Mouse (Mus musculus): Measurements from ENCODE around the gene Evi2a. TPM values are rescaled to one million over a fixed set of nuclear protein-coding genes. Genes with fewer than 3 reads are reported as not detected.
A peak's percentile ranks its signal among the peaks of the same experiment; 100 is the strongest.

Evi2a gene
- polyA plus RNA-seq, 1 experiment: 10.7 TPM

DNA sequence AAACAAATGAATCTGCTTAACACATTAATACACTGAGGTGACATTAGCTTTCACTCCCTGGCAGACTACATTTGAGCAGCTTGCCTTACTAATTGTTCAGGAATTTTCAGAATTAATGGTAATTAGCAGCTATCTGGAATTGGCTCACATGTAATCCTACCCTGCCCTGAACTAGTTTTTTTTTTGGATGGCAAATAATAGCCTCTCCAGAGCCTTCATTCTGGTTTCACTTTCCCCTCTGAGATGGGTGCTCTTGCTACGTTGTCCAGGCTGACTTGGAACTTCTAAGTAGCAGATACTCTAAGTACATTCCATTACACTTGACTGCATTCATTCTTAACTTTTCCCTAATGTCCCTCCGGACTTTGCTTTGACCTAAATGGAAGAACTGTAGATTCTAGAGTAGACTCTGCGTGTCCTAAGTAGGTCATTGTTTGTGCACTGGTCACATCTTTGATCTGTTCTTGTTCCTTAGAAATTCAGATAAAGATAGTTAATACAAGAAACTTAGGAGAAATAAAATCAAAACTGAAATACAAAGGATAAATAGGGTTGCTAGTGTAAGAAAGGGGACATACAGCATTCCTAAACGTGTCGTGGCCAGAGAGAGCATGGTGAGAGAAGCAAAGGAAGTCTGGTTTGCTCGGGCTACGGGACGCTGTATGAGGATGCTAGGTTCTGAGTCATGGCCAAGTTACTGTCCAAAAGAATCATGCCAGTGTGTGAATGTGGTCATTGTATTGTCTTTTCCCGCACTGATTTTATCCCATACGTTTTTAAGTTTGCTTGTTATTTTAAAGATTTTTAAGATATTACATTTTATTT, 35.2 kb downstream of the Evi2a start:
- H3K36me3 ChIP-seq (ENCODE audit: control insufficient read depth, insufficient read depth): no peaks in the 10 kb centered on the region
- no peak for TF ChIP-seq USF1 (IDR thresholded peaks at IDR 0.05; ENCODE audit: low read depth)
- TF ChIP-seq TCF12 (IDR thresholded peaks at IDR 0.05; ENCODE audit: insufficient read depth, poor library complexity, severe bottlenecking): no peak
- TF ChIP-seq TCF3 (IDR thresholded peaks at IDR 0.05; ENCODE audit: insufficient read length, low read depth): no peak
- TF ChIP-seq REST (IDR thresholded peaks at IDR 0.05; ENCODE audit: insufficient read depth, insufficient read length): no peak
- TF ChIP-seq MYOG (IDR thresholded peaks at IDR 0.05; ENCODE audit: control insufficient read depth in 1 of 3, insufficient read depth in 1 of 3, insufficient read length in 2 of 3, low read depth in 2 of 3): no peak
- TF ChIP-seq SRF (IDR thresholded peaks at IDR 0.05; ENCODE audit: control insufficient read depth, insufficient read length, low read depth): no peak
- TF ChIP-seq E2F4 (IDR thresholded peaks at IDR 0.05; ENCODE audit: insufficient read depth): no peak
- TF ChIP-seq MYOD1 (IDR thresholded peaks at IDR 0.05; ENCODE audit: control insufficient read depth in 1 of 3, insufficient read length in 2 of 3, low read depth in 2 of 3): no peak
- TF ChIP-seq POLR2AphosphoS2 (IDR thresholded peaks at IDR 0.05; ENCODE audit: insufficient read length, low read depth): no peak

DNA sequence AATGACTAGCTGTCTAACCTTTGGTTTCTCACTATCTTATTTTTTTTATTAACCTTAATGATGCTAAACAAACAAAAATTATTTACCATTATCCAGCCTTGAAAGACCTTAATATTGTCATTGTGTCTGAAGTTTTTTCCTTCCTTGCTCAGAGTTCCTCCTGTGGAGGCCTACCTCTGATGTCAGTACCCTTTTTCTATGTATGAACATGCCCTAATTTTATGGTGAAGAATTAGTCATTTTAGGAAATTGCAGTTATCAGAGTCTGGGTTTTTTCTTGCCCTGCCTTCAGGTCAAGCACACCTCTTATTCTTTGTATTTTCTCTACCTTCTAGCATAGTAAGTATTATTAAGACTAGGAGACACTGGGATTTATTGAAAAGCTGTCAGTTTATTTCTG, 45.7 kb downstream of the Evi2a start:
- Histone ChIP-seq H3K36me3 (ENCODE audit: control insufficient read depth, insufficient read depth) (peaks cover 29% of the 10 kb centered on the region), H3K27me3 (ENCODE audit: control insufficient read depth, insufficient read depth, insufficient read length) (no peaks in the 10 kb centered on the region), H3ac (ENCODE audit: control insufficient read depth, insufficient read length) (no peak overlapping the region), H3K79me2 (ENCODE audit: control insufficient read depth, insufficient read depth) (no peaks in the 10 kb centered on the region), H3K4me3 (no peak overlapping the region), H3K4me2 (ENCODE audit: low read depth) (no peak overlapping the region)
- TF ChIP-seq MAX (IDR thresholded peaks at IDR 0.05; ENCODE audit: low read depth) (no peak), TCF3 (IDR thresholded peaks at IDR 0.05; ENCODE audit: insufficient read length, low read depth) (no peak), REST (IDR thresholded peaks at IDR 0.05; ENCODE audit: insufficient read depth, insufficient read length) (no peak), MYOD1 (IDR thresholded peaks at IDR 0.05; ENCODE audit: control insufficient read depth in 1 of 3, insufficient read length in 2 of 3, low read depth in 2 of 3) (no peak)

More for the DNA sequence above, 35.2 kb downstream of the Evi2a start:
- Histone ChIP-seq H3K79me2 (ENCODE audit: control insufficient read depth, insufficient read depth) (no peaks in the 10 kb centered on the region), H3K4me2 (ENCODE audit: low read depth) (peak overlapping the region; percentile 76), H3ac (ENCODE audit: control insufficient read depth, insufficient read length) (no peak overlapping the region), H3K4me3 (peak overlapping the region; percentile 0), H3K27me3 (ENCODE audit: control insufficient read depth, insufficient read depth, insufficient read length) (no peaks in the 10 kb centered on the region)

DNA sequence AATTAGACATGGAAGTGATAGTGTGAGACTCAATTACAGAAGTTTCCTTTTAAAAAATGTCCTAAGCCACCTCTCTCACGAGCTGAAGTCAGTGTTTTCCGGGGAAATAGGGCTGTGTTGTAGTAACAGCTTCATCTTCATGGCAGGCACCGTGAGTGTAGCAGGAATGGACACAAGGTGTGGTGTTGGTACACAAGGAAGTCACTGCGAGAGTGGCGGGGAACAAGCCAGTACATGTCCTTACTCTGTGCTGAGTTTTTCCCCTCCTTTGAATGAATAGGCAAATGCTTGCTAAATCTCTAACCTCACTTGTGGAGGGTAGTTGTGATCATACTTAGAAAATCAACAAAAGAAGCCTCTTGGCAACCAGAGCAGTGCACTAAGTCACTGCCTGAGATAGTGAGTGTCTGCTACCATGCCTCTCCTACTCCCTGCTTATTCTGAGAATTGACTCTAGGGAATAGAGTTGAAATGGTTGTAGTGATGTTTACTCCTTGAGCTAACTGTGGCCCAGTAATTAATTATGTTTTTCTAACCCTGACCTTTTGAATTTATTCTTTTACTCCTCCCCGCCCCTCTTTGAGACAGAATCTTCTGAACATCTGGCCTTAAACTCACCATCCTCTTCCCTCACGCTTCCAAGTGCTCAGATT, 46.4 kb downstream of the Evi2a start:
- TF ChIP-seq POLR2AphosphoS2 (IDR thresholded peaks at IDR 0.05; ENCODE audit: insufficient read length, low read depth) (no peak), CEBPB (IDR thresholded peaks at IDR 0.05; ENCODE audit: insufficient read depth, poor library complexity, severe bottlenecking) (no peak), E2F4 (IDR thresholded peaks at IDR 0.05; ENCODE audit: insufficient read depth) (no peak), POLR2A (IDR thresholded peaks at IDR 0.05; ENCODE audit: insufficient read length, low read depth) (no peak), REST (IDR thresholded peaks at IDR 0.05; ENCODE audit: insufficient read depth, insufficient read length) (no peak), SRF (IDR thresholded peaks at IDR 0.05; ENCODE audit: control insufficient read depth, insufficient read length, low read depth) (no peak), MAX (IDR thresholded peaks at IDR 0.05; ENCODE audit: low read depth) (no peak), MYOG (IDR thresholded peaks at IDR 0.05; ENCODE audit: control insufficient read depth in 1 of 3, insufficient read depth in 1 of 3, insufficient read length in 2 of 3, low read depth in 2 of 3) (no peak), TCF12 (IDR thresholded peaks at IDR 0.05; ENCODE audit: insufficient read depth, poor library complexity, severe bottlenecking) (no peak), TCF3 (IDR thresholded peaks at IDR 0.05; ENCODE audit: insufficient read length, low read depth) (no peak), USF1 (IDR thresholded peaks at IDR 0.05; ENCODE audit: low read depth) (no peak), MYOD1 (IDR thresholded peaks at IDR 0.05; ENCODE audit: control insufficient read depth in 1 of 3, insufficient read length in 2 of 3, low read depth in 2 of 3) (no peak)
- no peak overlapping the region for H3ac ChIP-seq (ENCODE audit: control insufficient read depth, insufficient read length)
- no peak overlapping the region for H3K4me2 ChIP-seq (ENCODE audit: low read depth)
- no peak overlapping the region for H3K4me3 ChIP-seq
- no peaks in the 10 kb centered on the region for H3K79me2 ChIP-seq (ENCODE audit: control insufficient read depth, insufficient read depth)
- H3K36me3 ChIP-seq (ENCODE audit: control insufficient read depth, insufficient read depth): peaks cover 28% of the 10 kb centered on the region
- no peaks in the 10 kb centered on the region for H3K27me3 ChIP-seq (ENCODE audit: control insufficient read depth, insufficient read depth, insufficient read length)

DNA sequence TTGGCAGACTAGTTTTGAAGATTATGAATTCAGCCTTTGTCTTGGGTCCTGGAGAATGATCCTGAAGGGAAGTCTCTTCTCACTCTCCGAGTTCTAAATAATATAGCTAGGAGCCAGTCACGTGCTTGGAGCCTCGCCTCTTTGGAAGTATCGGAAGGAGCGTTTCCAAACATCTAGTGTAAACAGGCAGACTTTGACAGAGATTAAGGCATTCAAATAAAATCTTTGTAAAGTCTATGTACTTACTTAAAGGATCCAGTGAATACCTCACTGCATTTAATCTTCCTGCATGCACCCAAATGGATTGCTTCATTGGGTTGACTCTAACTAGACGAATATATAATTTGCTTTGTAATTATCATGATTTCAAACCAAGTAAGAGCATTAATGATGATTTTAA, 47.0 kb downstream of the Evi2a start:
- no peak overlapping the region for H3K4me3 ChIP-seq
- H3K79me2 ChIP-seq (ENCODE audit: control insufficient read depth, insufficient read depth): no peaks in the 10 kb centered on the region
- H3K27me3 ChIP-seq (ENCODE audit: control insufficient read depth, insufficient read depth, insufficient read length): no peaks in the 10 kb centered on the region
- H3K4me2 ChIP-seq (ENCODE audit: low read depth): no peak overlapping the region
- no peak for TF ChIP-seq REST (IDR thresholded peaks at IDR 0.05; ENCODE audit: insufficient read depth, insufficient read length)
- TF ChIP-seq CEBPB (IDR thresholded peaks at IDR 0.05; ENCODE audit: insufficient read depth, poor library complexity, severe bottlenecking): no peak
- TF ChIP-seq MYOG (IDR thresholded peaks at IDR 0.05; ENCODE audit: control insufficient read depth in 1 of 3, insufficient read depth in 1 of 3, insufficient read length in 2 of 3, low read depth in 2 of 3): no peak
- no peak for TF ChIP-seq USF1 (IDR thresholded peaks at IDR 0.05; ENCODE audit: low read depth)
- no peak for TF ChIP-seq TCF12 (IDR thresholded peaks at IDR 0.05; ENCODE audit: insufficient read depth, poor library complexity, severe bottlenecking)
- no peak for TF ChIP-seq MAX (IDR thresholded peaks at IDR 0.05; ENCODE audit: low read depth)
- no peak for TF ChIP-seq POLR2A (IDR thresholded peaks at IDR 0.05; ENCODE audit: insufficient read length, low read depth)
- no peak for TF ChIP-seq SRF (IDR thresholded peaks at IDR 0.05; ENCODE audit: control insufficient read depth, insufficient read length, low read depth)
- TF ChIP-seq MYOD1 (IDR thresholded peaks at IDR 0.05; ENCODE audit: control insufficient read depth in 1 of 3, insufficient read length in 2 of 3, low read depth in 2 of 3): no peak
- no peak for TF ChIP-seq E2F4 (IDR thresholded peaks at IDR 0.05; ENCODE audit: insufficient read depth)
- no peak for TF ChIP-seq POLR2AphosphoS2 (IDR thresholded peaks at IDR 0.05; ENCODE audit: insufficient read length, low read depth)
- TF ChIP-seq TCF3 (IDR thresholded peaks at IDR 0.05; ENCODE audit: insufficient read length, low read depth): no peak
- H3K36me3 ChIP-seq (ENCODE audit: control insufficient read depth, insufficient read depth): peaks cover 30% of the 10 kb centered on the region
- H3ac ChIP-seq (ENCODE audit: control insufficient read depth, insufficient read length): no peak overlapping the region

Other genes with a start within 250 kb of the Evi2a start
- gene Gm9964, start 233.7 kb downstream of the Evi2a start, polyA plus RNA-seq (2012; fragmentation: generic; extraction: Trizol): not detected
- 8.2 TPM for gene Nf1, start 190.9 kb downstream of the Evi2a start, polyA plus RNA-seq (2012; fragmentation: generic; extraction: Trizol)
- 0.05 TPM for gene Omg, start 26.5 kb downstream of the Evi2a start, polyA plus RNA-seq (2012; fragmentation: generic; extraction: Trizol)
- gene Evi2b, start 6.8 kb downstream of the Evi2a start, polyA plus RNA-seq (2012; fragmentation: generic; extraction: Trizol): 0.26 TPM
- 0.06 TPM for gene Evi2, start within 50 bp of the Evi2a start, polyA plus RNA-seq (2012; fragmentation: generic; extraction: Trizol)
- gene Rab11fip4, start 60.6 kb upstream of the Evi2a start, polyA plus RNA-seq (2012; fragmentation: generic; extraction: Trizol): 0.04 TPM

Data from myocyte (in vitro differentiated cells).